Mouse (Mus musculus): Measurements from ENCODE around the gene Fads3. TPM values are rescaled to one million over a fixed set of nuclear protein-coding genes. Genes with fewer than 3 reads are reported as not detected.

Gene Fads3
- total RNA-seq, 2 experiments from 2014 or later, result 8.7 to 9.1 TPM

DNA sequence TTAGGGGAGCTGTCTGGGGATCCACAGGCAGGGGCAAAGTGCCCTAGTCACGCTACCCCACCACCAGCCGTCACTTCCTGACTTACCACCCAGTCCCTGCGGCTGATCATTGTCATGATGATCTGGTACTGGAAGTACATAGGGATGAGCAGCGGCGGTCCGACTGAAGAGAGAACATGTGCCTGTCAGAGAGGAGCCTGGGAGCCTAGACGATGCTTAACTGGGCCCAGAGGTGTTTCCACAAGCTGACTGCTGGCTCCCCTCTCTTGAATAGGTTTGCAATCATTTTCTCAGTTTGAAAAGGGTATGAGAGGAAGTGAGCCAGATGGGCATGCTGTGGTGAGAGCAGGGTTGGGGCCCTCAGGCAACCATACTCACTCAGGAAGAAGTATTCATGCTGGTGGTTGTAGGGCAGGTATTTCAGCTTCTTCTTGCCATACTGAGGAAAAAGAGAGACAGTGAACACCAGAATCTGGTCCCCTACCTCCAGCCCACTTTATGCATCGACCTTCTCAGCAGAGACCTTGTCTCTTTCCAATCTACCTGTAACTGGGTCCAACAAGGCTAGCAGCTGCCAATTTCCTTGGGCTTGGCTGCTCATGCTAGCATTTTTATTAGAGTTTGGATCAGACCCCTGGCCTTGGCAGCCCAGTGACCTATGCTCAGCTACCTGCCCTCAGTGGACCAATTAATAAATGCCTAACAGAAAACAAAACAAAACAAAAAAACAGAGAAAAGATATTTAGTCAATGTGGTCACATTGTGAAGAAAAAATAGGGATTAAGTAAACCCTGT lies 29.0 kb downstream of the Fads3 start:
- no peak for DNase-seq

GRCm38 (mm10) chr19:10071166-10071565 lies 29.8 kb downstream of the Fads3 start:
- no peak for DNase-seq

DNA sequence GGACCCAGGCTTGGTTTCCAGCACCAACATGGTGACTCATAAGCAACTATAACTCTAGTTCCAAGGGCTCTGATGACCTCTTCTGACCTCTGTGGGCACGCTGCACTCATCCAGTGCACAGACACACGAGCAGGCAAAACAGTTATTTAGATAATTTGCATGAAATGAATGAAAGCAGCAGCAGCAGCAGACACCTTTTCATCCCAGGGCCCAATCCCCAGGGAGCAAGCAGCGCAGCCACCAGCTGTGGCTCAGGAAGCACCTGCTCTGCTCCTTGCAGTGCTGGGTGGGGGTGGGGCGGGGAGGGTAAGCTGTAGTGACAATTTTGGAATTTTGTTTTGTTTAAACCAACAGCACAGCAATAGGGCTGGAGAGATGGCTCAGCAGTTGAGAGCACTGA lies 30.5 kb downstream of the Fads3 start:
- DNase-seq, result no peak

GRCm38 (mm10) chr19:10073145-10073544 lies 31.8 kb downstream of the Fads3 start:
- DNase-seq, result no peak

GRCm38 (mm10) chr19:10078392-10078791 lies 37.0 kb downstream of the Fads3 start:
- no peak for DNase-seq

GRCm38 (mm10) chr19:10080384-10080783 lies 39.0 kb downstream of the Fads3 start:
- DNase-seq, result no peak

DNA sequence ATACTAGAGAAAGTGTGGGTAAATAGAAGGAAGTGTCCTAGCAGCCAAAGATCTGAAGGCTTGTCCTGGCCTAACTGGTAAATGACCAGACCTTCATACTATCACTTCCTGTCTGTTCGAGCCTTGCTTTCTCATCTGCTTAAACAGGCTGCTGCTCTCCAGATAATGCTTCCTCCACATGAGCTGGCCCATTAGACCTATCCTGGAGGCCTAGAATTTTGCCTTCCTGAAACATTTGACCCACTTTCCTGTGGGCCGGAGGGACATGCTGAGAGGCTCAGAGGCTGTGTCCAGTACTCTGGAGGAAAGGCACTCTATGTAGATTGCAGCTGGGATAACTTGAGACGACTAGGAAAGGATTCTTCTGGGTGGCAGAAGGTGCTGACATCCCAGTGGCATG lies 40.7 kb downstream of the Fads3 start:
- no peak for DNase-seq

GRCm38 (mm10) chr19:10085454-10085853 lies 44.1 kb downstream of the Fads3 start:
- DNase-seq, result no peak

DNA sequence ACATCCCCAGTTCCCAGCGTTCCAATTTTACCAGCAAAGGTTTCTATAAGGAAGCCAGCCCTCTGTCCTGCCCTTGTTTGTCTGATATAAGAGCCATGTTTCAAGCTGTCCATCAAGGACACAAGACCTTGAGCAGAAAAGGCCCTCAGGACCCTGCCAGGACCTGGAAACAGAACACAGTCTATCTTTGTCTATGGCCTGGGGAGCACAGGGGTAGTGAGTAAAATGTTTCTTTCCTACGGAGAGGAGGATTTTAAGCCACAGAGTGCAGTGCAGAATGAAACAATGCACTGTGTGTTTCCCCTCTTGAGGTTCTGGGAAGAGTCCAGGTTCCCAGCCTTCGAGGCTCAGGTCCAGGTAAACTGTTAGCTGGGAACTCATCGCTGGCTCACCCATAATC lies 45.6 kb downstream of the Fads3 start:
- no peak for DNase-seq

DNA sequence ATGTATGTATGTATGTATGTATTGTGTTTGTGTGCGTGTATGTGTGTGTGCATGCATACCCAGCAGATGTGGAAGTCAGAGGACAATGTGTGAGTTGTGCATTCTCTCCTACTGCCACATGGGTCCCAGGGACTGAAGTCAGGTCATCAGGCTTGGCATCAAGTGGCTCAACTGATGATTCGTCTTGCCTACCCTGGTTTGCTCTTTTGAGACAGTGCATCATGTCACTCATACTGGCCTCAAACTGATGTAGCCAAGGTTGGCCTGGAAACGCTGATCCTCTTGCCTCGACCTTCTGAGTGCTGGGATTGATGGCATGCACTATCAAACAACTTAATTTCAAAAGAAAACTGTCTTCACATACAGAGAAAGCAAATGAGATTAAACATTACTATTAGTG lies 52.5 kb downstream of the Fads3 start:
- no peak for DNase-seq

DNA sequence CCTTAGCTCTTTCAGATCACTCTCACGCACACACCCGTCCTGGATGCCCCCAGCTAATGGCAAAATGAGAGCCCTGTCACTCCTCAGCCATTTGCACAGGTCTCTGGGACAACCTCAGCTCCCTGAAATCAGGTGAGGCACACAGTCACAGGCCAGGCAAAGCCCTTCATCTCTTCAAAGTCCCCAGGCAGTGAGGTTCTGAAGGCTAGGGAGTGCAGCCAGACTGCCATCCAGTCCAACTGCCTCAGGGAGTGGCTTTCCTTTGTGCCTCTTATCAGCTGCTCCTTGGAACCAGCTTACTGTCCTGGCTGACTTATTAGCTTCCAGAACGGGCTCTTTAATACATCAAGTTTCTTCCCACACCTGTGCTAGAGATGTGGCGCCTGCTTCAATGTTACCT lies 53.3 kb downstream of the Fads3 start:
- DNase-seq, result no peak

DNA sequence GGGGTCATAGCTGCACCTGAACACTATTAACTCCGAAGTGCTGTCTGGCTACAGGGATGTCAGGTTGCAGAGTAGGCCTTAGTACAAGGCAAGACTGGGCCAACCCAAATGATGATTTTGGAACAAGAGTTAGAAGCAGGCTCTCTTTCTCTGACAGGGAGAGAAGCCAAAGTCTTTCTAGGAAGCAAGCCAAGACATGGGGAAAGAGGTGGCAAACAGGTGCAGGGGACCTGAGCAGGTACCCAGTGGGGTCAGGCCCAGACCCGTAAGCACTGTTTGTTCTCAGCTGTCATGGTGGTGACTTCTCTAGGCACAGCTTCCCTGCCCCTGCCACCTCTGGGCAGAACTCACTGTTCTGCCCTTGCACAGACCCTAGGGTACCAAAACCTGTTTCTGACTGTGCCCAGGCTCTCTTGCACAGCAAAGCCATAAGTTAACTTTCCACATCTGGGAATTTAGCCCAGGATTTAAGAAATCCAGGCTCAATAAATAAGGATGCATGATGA lies 55.1 kb downstream of the Fads3 start:
- no peak for DNase-seq

DNA sequence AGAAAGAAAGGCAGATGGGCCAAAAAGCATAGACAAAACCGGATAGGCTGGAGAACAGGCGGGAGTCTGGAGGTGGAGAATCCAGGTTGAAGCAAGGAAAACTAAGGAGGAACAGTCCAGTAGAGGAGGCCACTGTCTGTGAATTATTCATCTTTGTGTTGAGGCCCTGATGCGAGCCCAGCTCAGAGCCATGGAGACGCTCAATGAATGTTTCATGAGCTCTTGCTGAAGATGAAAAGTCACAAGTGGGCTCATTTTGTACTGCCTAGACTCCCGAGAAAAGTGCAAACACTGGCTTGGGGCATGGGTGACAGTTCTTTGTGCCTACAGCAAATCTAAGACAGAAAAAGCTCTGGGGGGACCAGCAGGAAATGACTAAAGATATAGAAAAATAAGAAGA lies 56.5 kb downstream of the Fads3 start:
- no peak for DNase-seq

DNA sequence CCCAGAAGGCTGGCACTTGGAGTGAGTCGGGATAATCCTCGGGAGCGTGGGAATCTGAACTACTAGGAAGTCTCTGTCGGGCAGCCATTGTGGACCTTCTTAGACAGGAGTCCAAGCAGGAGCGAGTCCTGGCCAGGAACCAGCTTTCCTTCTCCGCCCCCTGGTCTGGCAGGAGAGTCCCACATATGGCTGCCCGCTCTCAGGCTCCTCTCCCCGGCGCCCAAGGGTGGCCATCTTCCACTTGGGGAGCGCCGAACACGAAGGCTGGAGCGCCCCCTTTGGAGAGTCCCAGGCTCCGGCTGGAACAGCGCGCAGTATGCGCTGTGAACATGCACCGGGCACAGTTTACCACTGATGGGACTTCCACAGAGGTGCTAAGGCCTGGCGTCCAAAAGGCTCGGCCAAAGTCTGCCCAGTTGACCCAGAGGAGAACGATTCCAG lies 59.3 kb downstream of the Fads3 start:
- peak; percentile 80 for DNase-seq

GRCm38 (mm10) chr19:10101341-10102053 lies 60.1 kb downstream of the Fads3 start, which contains the start of gene Fads2:
Fads2 (minus strand) TSS chr19:10101746.
- peak; percentile 84 for DNase-seq

- DNase-seq, result no peak
Measured at GRCm38 (mm10) chr19:10102054-10102700, 60.8 kb downstream of the Fads3 start.

DNA sequence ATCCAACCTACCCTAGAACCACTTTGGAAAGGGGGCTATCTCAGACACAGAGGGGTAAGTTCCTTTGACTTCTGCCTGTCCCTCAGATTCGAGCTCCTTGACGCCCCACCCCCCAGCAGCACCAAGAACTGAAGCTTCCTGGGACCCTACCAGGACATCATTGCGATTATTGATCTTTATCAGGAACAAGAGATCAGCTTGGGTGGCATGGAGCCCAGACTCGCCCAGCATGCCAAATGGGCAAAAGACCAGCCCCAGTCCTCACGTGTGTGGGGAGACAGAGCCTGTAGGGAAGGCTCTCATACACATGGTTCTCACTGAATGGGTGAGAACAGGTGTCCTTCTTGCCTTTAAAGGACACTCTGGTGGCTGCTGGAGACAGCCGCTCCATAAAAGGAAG lies 62.9 kb downstream of the Fads3 start:
- DNase-seq, result no peak

DNA sequence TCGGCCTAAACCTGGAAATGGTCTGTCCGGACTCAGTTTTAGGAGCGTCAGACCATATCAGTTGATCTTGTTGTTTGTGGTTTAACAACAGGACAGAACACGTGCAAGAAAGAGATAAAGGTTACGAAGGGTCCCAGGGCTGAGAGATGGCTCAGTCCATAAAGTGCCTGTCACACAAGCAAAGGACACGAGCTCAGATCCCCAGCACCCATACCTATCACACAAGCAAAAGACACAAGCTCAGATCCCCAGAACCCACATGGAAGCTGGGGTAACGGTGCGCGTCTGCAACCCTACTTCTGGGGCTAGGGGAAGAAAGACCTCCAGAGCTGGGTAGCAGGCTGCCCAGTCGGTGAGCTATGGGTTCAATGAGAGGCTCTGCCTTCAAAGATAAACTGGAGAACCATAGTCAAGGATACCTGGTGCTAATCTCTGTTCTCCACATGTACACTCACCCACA lies 63.7 kb downstream of the Fads3 start:
- DNase-seq, result no peak

DNA sequence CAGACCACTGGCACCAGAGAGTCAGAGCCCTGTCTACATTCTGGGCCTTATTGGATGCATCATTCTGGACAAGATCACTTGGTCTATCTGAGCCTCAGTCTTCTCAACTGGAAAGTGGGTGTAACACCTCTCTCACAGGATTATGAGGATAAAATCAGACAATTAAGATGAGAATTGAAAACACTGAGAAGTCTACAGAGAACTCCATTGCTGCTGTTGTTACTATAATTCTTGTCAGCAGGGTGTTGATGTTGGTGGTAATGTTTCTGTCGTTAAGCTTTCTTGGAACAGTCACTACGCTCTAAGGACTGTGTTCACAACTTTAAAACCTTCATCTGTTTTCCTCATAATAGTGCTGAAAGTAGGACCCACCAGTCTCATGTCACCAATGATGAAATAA lies 65.3 kb downstream of the Fads3 start:
- no peak for DNase-seq

- no peak for DNase-seq
Measured at GRCm38 (mm10) chr19:10107051-10107611, 65.8 kb downstream of the Fads3 start.

- no peak for DNase-seq
Measured at GRCm38 (mm10) chr19:10108129-10108528, 66.8 kb downstream of the Fads3 start.

DNA sequence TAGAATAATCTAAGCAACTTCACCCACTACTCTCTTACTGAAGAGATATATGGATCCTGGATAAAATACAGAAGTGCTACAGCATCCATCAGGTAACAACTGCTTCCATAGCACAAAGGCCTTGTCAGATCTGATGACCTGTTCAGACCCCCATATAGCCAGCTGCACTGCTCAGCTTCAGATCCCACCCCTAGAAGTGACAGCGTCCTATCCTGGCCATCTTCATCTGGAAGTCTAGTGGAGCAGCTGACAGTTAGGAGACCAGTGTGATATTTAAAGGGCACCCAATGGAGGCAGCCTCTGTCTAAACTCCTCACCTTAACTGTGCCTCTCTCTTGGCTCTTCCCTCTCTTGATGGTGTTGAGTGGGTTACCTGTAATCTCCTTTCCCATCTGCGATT lies 67.3 kb downstream of the Fads3 start:
- no peak for DNase-seq

Measured in gastrocnemius, postnatal 10 days (tissue).